Mouse (Mus musculus): ENCODE measurements at regions not wholly inside any gene's neighbourhood (a gene's known extent, or its start where the extent isn't known, plus 50 kb on each side); places are given as distances from the start of the nearest gene placed in this dataset.

GRCm38 (mm10) chr12:118410917-118411316, 109.7 kb upstream of the Sp4 start:
- H3K27me3 ChIP-seq (ENCODE audit: control insufficient read depth, insufficient read depth, low read length), result no peaks in the 10 kb centered on the region
- H3K4me3 ChIP-seq (ENCODE audit: low read depth, low read length), result no peak overlapping the region
- no peak for ATAC-seq (ENCODE audit: low FRiP score, low TSS enrichment)
- no peak overlapping the region for H3K9ac ChIP-seq (ENCODE audit: low read length)
- no peaks in the 10 kb centered on the region for H3K9me3 ChIP-seq (ENCODE audit: control insufficient read depth, low read length)
- no peak overlapping the region for H3K27ac ChIP-seq (replicated peaks)
- no peak overlapping the region for H3K4me2 ChIP-seq (replicated peaks; ENCODE audit: low read depth)
- no peak for DNase-seq (ENCODE audit: low spot score)
- no peak for TF ChIP-seq EP300 (optimal IDR thresholded peaks at IDR 0.05)
- TF ChIP-seq CTCF (IDR thresholded peaks at IDR 0.05; ENCODE audit: low read depth), result no peak
- H3K36me3 ChIP-seq (ENCODE audit: control insufficient read depth, insufficient read depth, low read length), result no peaks in the 10 kb centered on the region
- no peaks in the 10 kb centered on the region for H3K4me1 ChIP-seq (replicated peaks; ENCODE audit: control insufficient read depth, insufficient read depth)

- no peak for TF ChIP-seq CTCF (IDR thresholded peaks at IDR 0.05; ENCODE audit: low read depth)
- TF ChIP-seq EP300 (optimal IDR thresholded peaks at IDR 0.05), result no peak
- no peaks in the 10 kb centered on the region for H3K9me3 ChIP-seq (ENCODE audit: control insufficient read depth, low read length)
- H3K4me1 ChIP-seq (replicated peaks; ENCODE audit: control insufficient read depth, insufficient read depth), result no peaks in the 10 kb centered on the region
- ATAC-seq (ENCODE audit: low FRiP score, low TSS enrichment), result no peak
- no peak overlapping the region for H3K9ac ChIP-seq (ENCODE audit: low read length)
- no peak overlapping the region for H3K4me2 ChIP-seq (replicated peaks; ENCODE audit: low read depth)
- H3K4me3 ChIP-seq (ENCODE audit: low read depth, low read length), result no peak overlapping the region
- no peaks in the 10 kb centered on the region for H3K27me3 ChIP-seq (ENCODE audit: control insufficient read depth, insufficient read depth, low read length)
- H3K36me3 ChIP-seq (ENCODE audit: control insufficient read depth, insufficient read depth, low read length), result no peaks in the 10 kb centered on the region
- no peak for DNase-seq (ENCODE audit: low spot score)
- no peak overlapping the region for H3K27ac ChIP-seq (replicated peaks)
Observed at GRCm38 (mm10) chr12:118405135-118405534, 103.9 kb upstream of the Sp4 start.

GRCm38 (mm10) chr12:118404171-118404570, 102.9 kb upstream of the Sp4 start:
- Histone ChIP-seq H3K4me3 (ENCODE audit: low read depth, low read length) (no peak overlapping the region), H3K9ac (ENCODE audit: low read length) (no peak overlapping the region), H3K27me3 (ENCODE audit: control insufficient read depth, insufficient read depth, low read length) (no peaks in the 10 kb centered on the region), H3K4me1 (replicated peaks; ENCODE audit: control insufficient read depth, insufficient read depth) (no peaks in the 10 kb centered on the region), H3K4me2 (replicated peaks; ENCODE audit: low read depth) (no peak overlapping the region), H3K36me3 (ENCODE audit: control insufficient read depth, insufficient read depth, low read length) (no peaks in the 10 kb centered on the region), H3K9me3 (ENCODE audit: control insufficient read depth, low read length) (no peaks in the 10 kb centered on the region), H3K27ac (replicated peaks) (no peak overlapping the region)
- WGBS, result 78% methylated on average over 5 of the region's 5 CpGs
- ATAC-seq (ENCODE audit: low FRiP score, low TSS enrichment) (no peak), DNase-seq (ENCODE audit: low spot score) (no peak)
- TF ChIP-seq EP300 (optimal IDR thresholded peaks at IDR 0.05), result no peak

- TF ChIP-seq EP300 (optimal IDR thresholded peaks at IDR 0.05), result no peak
- no peak for TF ChIP-seq CTCF (IDR thresholded peaks at IDR 0.05; ENCODE audit: low read depth)
- H3K4me2 ChIP-seq (replicated peaks; ENCODE audit: low read depth), result no peak overlapping the region
- no peaks in the 10 kb centered on the region for H3K9me3 ChIP-seq (ENCODE audit: control insufficient read depth, low read length)
- no peak overlapping the region for H3K4me3 ChIP-seq (ENCODE audit: low read depth, low read length)
- H3K4me1 ChIP-seq (replicated peaks; ENCODE audit: control insufficient read depth, insufficient read depth), result no peaks in the 10 kb centered on the region
- H3K27ac ChIP-seq (replicated peaks), result no peak overlapping the region
- no peaks in the 10 kb centered on the region for H3K27me3 ChIP-seq (ENCODE audit: control insufficient read depth, insufficient read depth, low read length)
- ATAC-seq (ENCODE audit: low FRiP score, low TSS enrichment) (no peak), DNase-seq (ENCODE audit: low spot score) (no peak)
- no peak overlapping the region for H3K9ac ChIP-seq (ENCODE audit: low read length)
- H3K36me3 ChIP-seq (ENCODE audit: control insufficient read depth, insufficient read depth, low read length), result no peaks in the 10 kb centered on the region
- WGBS, result 66% methylated on average over 4 of the region's 4 CpGs
Observed at GRCm38 (mm10) chr12:118403519-118404087, 102.4 kb upstream of the Sp4 start.

GRCm38 (mm10) chr12:118401377-118401776, 100.1 kb upstream of the Sp4 start:
- H3K4me1 ChIP-seq (replicated peaks; ENCODE audit: control insufficient read depth, insufficient read depth), result no peaks in the 10 kb centered on the region
- no peak overlapping the region for H3K27ac ChIP-seq (replicated peaks)
- no peak overlapping the region for H3K4me2 ChIP-seq (replicated peaks; ENCODE audit: low read depth)
- H3K36me3 ChIP-seq (ENCODE audit: control insufficient read depth, insufficient read depth, low read length), result no peaks in the 10 kb centered on the region
- no peaks in the 10 kb centered on the region for H3K27me3 ChIP-seq (ENCODE audit: control insufficient read depth, insufficient read depth, low read length)
- TF ChIP-seq EP300 (optimal IDR thresholded peaks at IDR 0.05), result no peak
- no peak for TF ChIP-seq CTCF (IDR thresholded peaks at IDR 0.05; ENCODE audit: low read depth)
- no peak overlapping the region for H3K9ac ChIP-seq (ENCODE audit: low read length)
- no peak overlapping the region for H3K4me3 ChIP-seq (ENCODE audit: low read depth, low read length)
- DNase-seq (ENCODE audit: low spot score) (no peak), ATAC-seq (ENCODE audit: low FRiP score, low TSS enrichment) (no peak)
- H3K9me3 ChIP-seq (ENCODE audit: control insufficient read depth, low read length), result no peaks in the 10 kb centered on the region

- no peaks in the 10 kb centered on the region for H3K4me1 ChIP-seq (replicated peaks; ENCODE audit: control insufficient read depth, insufficient read depth)
- no peaks in the 10 kb centered on the region for H3K36me3 ChIP-seq (ENCODE audit: control insufficient read depth, insufficient read depth, low read length)
- no peaks in the 10 kb centered on the region for H3K27me3 ChIP-seq (ENCODE audit: control insufficient read depth, insufficient read depth, low read length)
- H3K4me2 ChIP-seq (replicated peaks; ENCODE audit: low read depth), result no peak overlapping the region
- no peak overlapping the region for H3K27ac ChIP-seq (replicated peaks)
- TF ChIP-seq EP300 (optimal IDR thresholded peaks at IDR 0.05), result no peak
- no peak for TF ChIP-seq CTCF (IDR thresholded peaks at IDR 0.05; ENCODE audit: low read depth)
- no peak overlapping the region for H3K4me3 ChIP-seq (ENCODE audit: low read depth, low read length)
- H3K9ac ChIP-seq (ENCODE audit: low read length), result no peak overlapping the region
- H3K9me3 ChIP-seq (ENCODE audit: control insufficient read depth, low read length), result no peaks in the 10 kb centered on the region
- DNase-seq (ENCODE audit: low spot score), result no peak
- ATAC-seq (ENCODE audit: low FRiP score, low TSS enrichment), result no peak
Observed at GRCm38 (mm10) chr12:118391654-118392053, 90.4 kb upstream of the Sp4 start.
